Mouse (Mus musculus) intestine, embryonic 16.5 days (tissue): ENCODE results near the gene Asic4. TPM values are rescaled to one million over a fixed set of nuclear protein-coding genes. Genes with fewer than 3 reads are reported as not detected.

ENCODE experiments used
- ATAC-seq: fragments of 200-750 bp; cut with Nextera tagmentation; 2 replicates; pipeline ENCODE4 v1.8.0; 2017; ENCODE audit warnings: moderate TSS enrichment, moderate library complexity
- H3K27ac ChIP-seq: fragments of 300-500 bp; sonication (generic); 2 replicates; pipeline ENCODE4 v1.5.1; 2014; ENCODE audit warnings: mild to moderate bottlenecking, low read length
- H3K27me3 ChIP-seq: fragments of 300-500 bp; sonication (generic); replicated peaks from 2 replicates; pipeline ENCODE4 v1.6.1; 2014; ENCODE audit warnings: low read length, control low read depth, mixed read lengths; ENCODE audit not compliant: control insufficient read depth, insufficient read depth
- H3K36me3 ChIP-seq: fragments of 300-500 bp; sonication (generic); 2 replicates; pipeline ENCODE4 v1.6.1; 2014; ENCODE audit warnings: low read length, control low read depth; ENCODE audit not compliant: control insufficient read depth, insufficient read depth
- H3K4me1 ChIP-seq: fragments of 300-500 bp; sonication (generic); 2 replicates; pipeline ENCODE4 v1.6.1; 2014; ENCODE audit warnings: low read length, control low read depth, mixed read lengths; ENCODE audit not compliant: control insufficient read depth, insufficient read depth
- H3K4me2 ChIP-seq: fragments of 300-500 bp; sonication (generic); 2 replicates; pipeline ENCODE4 v1.6.1; 2014; ENCODE audit warnings: low read depth, low read length, control low read depth
- H3K4me3 ChIP-seq: fragments of 300-500 bp; sonication (generic); 2 replicates; pipeline ENCODE4 v1.5.1; 2014; ENCODE audit warnings: mild to moderate bottlenecking, low read length
- H3K9ac ChIP-seq: fragments of 300-500 bp; sonication (generic); 2 replicates; pipeline ENCODE4 v1.6.1; 2014; ENCODE audit warnings: low read depth, low read length
- H3K9me3 ChIP-seq: fragments of 300-500 bp; sonication (generic); 2 replicates; pipeline ENCODE4 v1.6.1; 2016; ENCODE audit warnings: low read length, control low read depth; ENCODE audit not compliant: control insufficient read depth
- WGBS: fragments of 180-500 bp; shearing (Covaris S2); extraction: QIAGEN DNeasy Blood & Tissue Kit; methylation state at CpG from one replicate; pipeline ENCODE4 v1.1.7; 2014; 5-methylcytosine and 5-hydroxymethylcytosine counted together
- polyA plus RNA-seq: library from polyadenylated mRNA; unstranded; fragments of >200 nt; fragmentation: Nextera tagmentation; extraction: Ambion mirVana; gene quantifications from 2 replicates; pipeline ENCODE4 v1.2.1, GENCODE M21; 2015

Gene Asic4
- polyA plus RNA-seq, 1 experiment from 2014 or later, result 2.4 TPM

DNA sequence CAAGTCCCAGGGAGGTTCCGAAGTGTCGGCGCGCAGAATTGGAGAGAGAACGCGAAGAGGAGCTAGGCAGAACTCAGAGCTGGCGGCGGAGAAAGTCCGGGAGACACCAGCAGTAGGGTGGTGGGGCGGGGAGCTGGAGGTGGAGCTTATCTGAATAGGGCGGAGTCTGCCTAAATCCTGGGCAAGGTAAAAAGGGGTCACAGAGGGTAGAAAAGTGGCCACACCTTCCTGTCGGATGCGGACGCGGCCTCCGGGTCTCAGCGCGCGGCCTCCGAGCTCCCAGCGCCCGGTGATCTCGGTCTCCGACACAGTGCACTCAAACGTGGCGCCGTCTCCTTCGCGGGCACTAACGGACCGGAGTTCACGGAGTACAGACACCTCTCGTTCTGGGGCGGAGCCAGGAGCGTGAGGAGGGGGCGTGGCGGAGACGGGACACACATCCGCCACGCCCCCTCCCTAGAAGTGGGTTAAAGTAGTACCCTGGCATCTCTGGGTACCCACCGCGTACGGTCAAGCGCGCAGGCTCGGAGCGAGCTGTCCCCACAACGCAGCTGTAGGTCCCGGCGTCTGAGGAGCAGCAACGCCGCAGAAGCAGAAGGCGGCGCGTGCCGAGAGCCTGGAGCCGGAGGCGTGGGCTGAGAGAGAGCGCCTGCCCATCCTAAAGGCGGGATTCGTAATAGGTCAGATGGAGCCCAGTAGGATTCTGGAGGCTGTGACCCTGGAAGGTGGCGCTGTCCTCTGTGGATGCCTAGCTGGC lies 37.3 kb downstream of the Asic4 start:
- H3K27ac ChIP-seq, result no peak overlapping the region
- H3K4me1 ChIP-seq, result peaks cover 15% of the 10 kb centered on the region
- peak overlapping the region; percentile 62 for H3K4me3 ChIP-seq
- ATAC-seq, result peak; percentile 89
- peak overlapping the region; percentile 89 for H3K4me2 ChIP-seq
- peaks cover 39% of the 10 kb centered on the region for H3K27me3 ChIP-seq
- H3K9me3 ChIP-seq, result no peaks in the 10 kb centered on the region
- H3K9ac ChIP-seq, result peak overlapping the region; percentile 59
- WGBS, result under 1% methylated on average over 62 of the region's 62 CpGs
- peaks cover 5% of the 10 kb centered on the region; the same call in 1 of the 2 replicates for H3K36me3 ChIP-seq

GRCm38 (mm10) chr1:75490785-75491551 lies 40.7 kb downstream of the Asic4 start:
- WGBS, result 87% methylated on average over 34 of the region's 34 CpGs
- H3K9ac ChIP-seq, result no peak overlapping the region
- no peaks in the 10 kb centered on the region for H3K9me3 ChIP-seq
- H3K4me2 ChIP-seq, result no peak overlapping the region
- peaks cover 14% of the 10 kb centered on the region for H3K27me3 ChIP-seq
- peaks cover 6% of the 10 kb centered on the region; the same call in 1 of the 2 replicates for H3K36me3 ChIP-seq
- no peak overlapping the region for H3K4me3 ChIP-seq
- peaks cover 15% of the 10 kb centered on the region for H3K4me1 ChIP-seq
- ATAC-seq, result no peak
- no peak overlapping the region for H3K27ac ChIP-seq

DNA sequence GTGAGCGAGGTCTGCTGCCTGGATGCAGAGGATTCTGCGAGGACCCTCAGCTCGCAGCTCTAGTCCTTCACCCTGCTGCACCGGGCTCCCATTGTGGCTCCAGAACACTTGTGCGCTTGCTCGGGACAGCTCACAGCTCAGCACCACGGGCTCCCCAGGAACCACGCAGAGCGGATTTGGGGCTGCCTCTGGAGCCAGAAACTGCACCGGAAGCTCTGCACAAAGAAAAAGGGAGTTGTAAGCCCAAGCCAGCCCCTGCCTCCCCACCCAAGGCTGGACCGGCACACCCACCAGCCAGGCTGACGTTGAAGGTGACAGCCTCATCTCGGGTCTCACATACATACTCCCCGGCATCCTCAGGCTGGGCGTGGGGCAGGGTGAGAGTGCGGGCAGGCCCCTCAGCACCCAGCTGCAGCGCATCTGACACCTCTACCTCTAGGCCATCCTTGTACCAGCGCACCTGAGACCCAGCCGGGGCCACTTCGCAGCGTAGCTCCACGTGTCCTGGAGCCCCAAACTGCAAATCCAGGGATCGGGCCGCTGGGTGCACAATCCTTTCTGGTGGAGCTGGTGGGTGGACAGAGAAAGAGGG lies 42.4 kb downstream of the Asic4 start:
- no peak for ATAC-seq
- Histone ChIP-seq H3K9ac (no peak overlapping the region), H3K9me3 (no peaks in the 10 kb centered on the region), H3K27me3 (0 out of 2 replicates have a peak, but pooled peaks cover 2% of the 10 kb centered on the region), H3K4me1 (peaks cover 6% of the 10 kb centered on the region), H3K4me3 (no peak overlapping the region), H3K4me2 (no peak overlapping the region), H3K27ac (no peak overlapping the region), H3K36me3 (peaks cover 16% of the 10 kb centered on the region; the same call in 1 of the 2 replicates)
- WGBS, result 57% methylated on average over 24 of the region's 24 CpGs

DNA sequence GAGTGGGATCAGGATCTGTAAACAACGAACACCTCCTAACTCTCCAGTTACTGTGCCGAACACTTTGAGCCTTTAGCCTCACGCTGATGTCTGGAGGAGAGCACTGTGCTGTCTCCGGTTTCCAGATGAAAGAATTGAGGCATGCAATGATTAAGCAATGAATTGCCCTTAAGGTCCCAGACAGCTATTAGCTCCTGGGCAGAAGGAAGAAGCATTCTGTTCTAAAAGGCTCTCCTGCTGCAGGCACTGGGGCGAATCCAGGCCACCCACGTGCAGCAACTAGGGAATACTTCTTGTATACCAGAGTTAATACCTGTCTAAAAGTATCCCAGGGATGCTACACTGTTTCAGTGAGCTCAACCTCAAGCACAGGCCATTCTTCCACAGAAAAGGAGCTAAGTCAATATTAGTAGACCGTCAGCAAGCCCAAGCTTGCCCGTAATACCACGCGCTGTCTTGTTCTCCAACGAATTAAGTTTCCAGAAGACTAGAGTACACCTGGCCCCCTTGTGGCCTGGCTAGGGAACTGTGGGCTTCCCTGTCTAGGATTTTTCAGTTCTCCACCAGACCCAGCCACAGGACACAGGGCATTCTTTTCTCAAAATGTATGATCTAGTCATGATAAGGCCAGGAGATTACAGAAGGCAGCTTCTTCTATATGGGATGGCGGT lies 44.8 kb downstream of the Asic4 start:
- WGBS, result 56% methylated on average over 12 of the region's 12 CpGs
- H3K4me2 ChIP-seq, result no peak overlapping the region
- no peak overlapping the region for H3K4me3 ChIP-seq
- H3K27ac ChIP-seq, result no peak overlapping the region
- H3K36me3 ChIP-seq, result peaks cover 25% of the 10 kb centered on the region
- no peaks in the 10 kb centered on the region for H3K27me3 ChIP-seq
- 0 out of 2 replicates have a peak, but pooled peaks have one; percentile 26 for ATAC-seq
- H3K4me1 ChIP-seq, result no peaks in the 10 kb centered on the region
- no peak overlapping the region for H3K9ac ChIP-seq
- no peaks in the 10 kb centered on the region for H3K9me3 ChIP-seq

DNA sequence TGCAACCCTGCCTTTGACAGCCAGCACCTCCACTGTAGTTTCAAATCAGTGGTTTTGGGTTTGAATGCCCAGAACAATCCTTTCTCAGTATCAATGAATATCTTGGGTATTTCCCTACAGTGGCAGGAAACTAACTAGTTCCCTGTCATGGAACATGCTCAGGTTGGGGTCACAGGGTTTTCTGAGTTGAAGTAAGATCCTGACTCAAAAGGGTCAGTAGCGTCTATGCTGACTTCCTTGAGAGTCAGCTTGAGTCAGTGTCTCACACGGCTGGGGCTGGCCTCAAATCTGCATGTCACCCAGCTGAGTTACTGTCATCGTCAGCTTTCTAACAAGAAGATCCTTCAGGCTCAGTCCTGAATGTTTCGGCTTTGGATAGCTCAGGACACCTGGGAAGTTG lies 48.7 kb downstream of the Asic4 start:
- no peak for ATAC-seq
- no peak overlapping the region for H3K9ac ChIP-seq
- H3K4me2 ChIP-seq, result no peak overlapping the region
- no peak overlapping the region for H3K27ac ChIP-seq
- no peaks in the 10 kb centered on the region for H3K27me3 ChIP-seq
- no peaks in the 10 kb centered on the region for H3K9me3 ChIP-seq
- 89% methylated on average over 4 of the region's 4 CpGs for WGBS
- peaks cover 11% of the 10 kb centered on the region for H3K4me1 ChIP-seq
- H3K4me3 ChIP-seq, result no peak overlapping the region
- H3K36me3 ChIP-seq, result peaks cover 32% of the 10 kb centered on the region

GRCm38 (mm10) chr1:75499441-75499840 lies 49.2 kb downstream of the Asic4 start:
- Histone ChIP-seq H3K9ac (no peak overlapping the region), H3K4me3 (no peak overlapping the region), H3K4me2 (no peak overlapping the region), H3K27me3 (no peaks in the 10 kb centered on the region), H3K9me3 (no peaks in the 10 kb centered on the region), H3K4me1 (peaks cover 16% of the 10 kb centered on the region), H3K36me3 (peaks cover 32% of the 10 kb centered on the region), H3K27ac (no peak overlapping the region)
- 78% methylated on average over 7 of the region's 7 CpGs for WGBS
- no peak for ATAC-seq

DNA sequence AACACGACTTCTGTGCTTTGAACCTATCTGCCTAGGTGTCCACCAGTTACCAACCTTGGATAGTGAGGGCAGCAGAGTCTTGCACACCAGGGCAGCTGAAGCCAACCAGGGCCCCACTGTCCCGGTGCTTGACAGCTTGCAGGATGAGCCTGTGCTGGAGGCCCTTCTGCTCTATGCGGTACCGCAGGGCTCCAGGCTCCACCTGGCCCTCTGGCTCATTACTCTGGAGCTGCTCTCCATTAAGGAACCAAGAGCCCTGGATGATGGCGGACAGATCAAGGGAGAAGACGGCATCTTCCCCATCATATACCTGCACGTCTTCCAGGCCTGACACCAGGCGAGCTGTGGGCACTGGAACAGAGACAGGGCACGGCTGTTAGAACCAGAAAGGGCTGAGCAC lies 51.7 kb downstream of the Asic4 start:
- Histone ChIP-seq H3K4me1 (peaks cover 23% of the 10 kb centered on the region), H3K27ac (no peak overlapping the region), H3K4me2 (no peak overlapping the region), H3K27me3 (no peaks in the 10 kb centered on the region), H3K9ac (no peak overlapping the region), H3K9me3 (no peaks in the 10 kb centered on the region), H3K36me3 (peaks cover 23% of the 10 kb centered on the region), H3K4me3 (no peak overlapping the region)
- ATAC-seq, result no peak
- 95% methylated on average over 9 of the region's 9 CpGs for WGBS

- Histone ChIP-seq H3K9me3 (no peaks in the 10 kb centered on the region), H3K4me3 (no peak overlapping the region), H3K4me1 (peaks cover 29% of the 10 kb centered on the region), H3K27ac (no peak overlapping the region), H3K9ac (peak overlapping the region; percentile 24; the same call in 1 of the 2 replicates), H3K36me3 (peaks cover 21% of the 10 kb centered on the region), H3K4me2 (no peak overlapping the region), H3K27me3 (no peaks in the 10 kb centered on the region)
- ATAC-seq, result no peak
- WGBS, result 86% methylated on average over 25 of the region's 25 CpGs
Measured at GRCm38 (mm10) chr1:75502945-75503650, 52.9 kb downstream of the Asic4 start.
